Mouse (Mus musculus) retina, postnatal 1 day (tissue): ENCODE results near the gene Rbfox2.

ENCODE experiments used
- DNase-seq: peaks from one replicate; pipeline ENCODE4 v3.0.0-alpha.2; 2012

Rbfox2 gene

GRCm38 (mm10) chr15:77054611-77055175 is 252.1 kb downstream of the Rbfox2 start:
- no peak for DNase-seq

DNA sequence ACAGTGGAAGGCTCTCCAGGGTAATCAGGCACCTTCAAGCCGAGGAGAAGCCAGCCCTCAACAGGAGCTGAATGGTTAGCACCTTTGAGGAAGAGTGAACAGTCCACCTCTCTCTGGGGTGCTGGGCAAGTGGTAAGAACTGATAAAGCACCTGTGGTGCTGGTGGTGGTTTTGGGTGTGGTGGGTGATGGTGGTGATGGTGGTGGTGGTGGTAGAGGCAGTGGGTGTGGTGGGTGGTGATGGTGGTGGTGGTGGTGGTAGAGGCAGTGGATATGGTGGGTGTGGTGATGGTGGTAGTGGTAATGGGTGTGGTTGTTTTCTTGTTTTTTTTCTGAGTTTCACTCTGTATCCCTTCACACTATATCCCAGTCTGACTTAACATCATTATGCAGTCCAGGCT is 253.8 kb downstream of the Rbfox2 start:
- no peak for DNase-seq

- DNase-seq = no peak
Observed at GRCm38 (mm10) chr15:77052176-77052575, 254.6 kb downstream of the Rbfox2 start.

GRCm38 (mm10) chr15:77050570-77050969 is 256.2 kb downstream of the Rbfox2 start, which contains the start of gene Mb:
Gene Mb (minus strand): TSS chr15:77050670.
- DNase-seq = no peak

DNA sequence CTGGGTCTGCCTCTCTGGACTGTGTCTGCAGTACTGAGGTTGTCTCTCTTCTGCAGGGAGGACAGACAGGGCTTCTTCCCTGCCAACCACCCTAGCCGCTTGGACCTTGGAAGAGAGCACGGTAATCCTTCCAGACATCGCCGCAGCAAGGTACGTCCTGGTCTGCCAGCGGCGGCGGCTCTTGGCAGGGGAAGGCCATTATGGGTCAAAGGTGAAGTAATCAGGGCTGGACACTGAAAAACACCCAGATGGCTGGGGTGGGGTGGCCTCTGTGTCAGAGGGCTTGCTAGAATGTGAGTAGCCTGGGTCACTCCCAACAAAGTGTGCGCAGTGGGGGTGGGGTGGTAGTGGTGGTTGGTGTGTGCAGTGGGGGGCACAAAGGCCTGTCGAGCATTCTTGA is 261.2 kb downstream of the Rbfox2 start:
- DNase-seq = no peak

GRCm38 (mm10) chr15:77044597-77045320 is 262.0 kb downstream of the Rbfox2 start, which contains the start of gene Apol6:
Gene Apol6 (plus strand): TSS chr15:77044729.
- no peak for DNase-seq

- DNase-seq = no peak
Observed at GRCm38 (mm10) chr15:77040784-77041183, 266.0 kb downstream of the Rbfox2 start.

DNA sequence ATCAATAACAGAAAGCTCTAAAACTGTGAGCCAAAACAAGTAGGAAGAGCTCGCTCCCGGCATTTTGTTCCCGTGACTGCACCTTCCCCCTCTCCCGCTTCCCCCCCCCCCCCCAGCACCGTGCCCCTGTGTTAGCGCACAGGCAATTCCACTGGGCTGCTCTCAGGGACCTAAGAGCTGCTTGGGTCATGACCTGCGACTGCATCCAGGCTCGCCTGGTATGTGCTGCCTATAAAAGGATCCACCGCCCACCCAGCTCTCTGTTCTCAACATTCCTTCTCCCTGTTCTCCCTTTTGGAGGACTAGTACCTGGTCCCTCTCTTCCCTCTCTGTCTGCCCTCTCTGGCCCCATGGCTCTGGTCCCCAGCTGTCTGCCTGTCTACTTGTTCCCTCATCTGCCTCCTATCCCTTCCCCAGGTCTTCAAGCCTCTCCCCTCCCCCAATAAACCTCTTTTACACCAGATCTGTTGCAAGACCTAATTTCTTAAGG is 267.5 kb downstream of the Rbfox2 start:
- DNase-seq = no peak

GRCm38 (mm10) chr15:77037278-77038161 is 269.3 kb downstream of the Rbfox2 start:
- no peak for DNase-seq

DNA sequence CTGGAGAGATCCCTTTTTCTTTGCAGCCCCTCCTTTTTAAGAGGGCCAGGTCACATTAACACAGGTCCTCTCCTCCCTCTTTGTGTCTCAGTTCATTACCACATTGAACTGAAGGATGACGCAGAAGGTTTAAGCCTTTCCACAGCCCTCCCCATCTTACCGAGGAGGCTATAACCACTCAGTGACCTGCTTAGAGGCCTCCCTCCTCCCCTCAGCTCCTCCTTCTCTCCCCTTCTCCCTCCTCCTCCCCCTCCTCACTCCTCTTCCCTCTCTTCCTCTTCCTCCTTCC is 269.9 kb downstream of the Rbfox2 start:
- no peak for DNase-seq

DNA sequence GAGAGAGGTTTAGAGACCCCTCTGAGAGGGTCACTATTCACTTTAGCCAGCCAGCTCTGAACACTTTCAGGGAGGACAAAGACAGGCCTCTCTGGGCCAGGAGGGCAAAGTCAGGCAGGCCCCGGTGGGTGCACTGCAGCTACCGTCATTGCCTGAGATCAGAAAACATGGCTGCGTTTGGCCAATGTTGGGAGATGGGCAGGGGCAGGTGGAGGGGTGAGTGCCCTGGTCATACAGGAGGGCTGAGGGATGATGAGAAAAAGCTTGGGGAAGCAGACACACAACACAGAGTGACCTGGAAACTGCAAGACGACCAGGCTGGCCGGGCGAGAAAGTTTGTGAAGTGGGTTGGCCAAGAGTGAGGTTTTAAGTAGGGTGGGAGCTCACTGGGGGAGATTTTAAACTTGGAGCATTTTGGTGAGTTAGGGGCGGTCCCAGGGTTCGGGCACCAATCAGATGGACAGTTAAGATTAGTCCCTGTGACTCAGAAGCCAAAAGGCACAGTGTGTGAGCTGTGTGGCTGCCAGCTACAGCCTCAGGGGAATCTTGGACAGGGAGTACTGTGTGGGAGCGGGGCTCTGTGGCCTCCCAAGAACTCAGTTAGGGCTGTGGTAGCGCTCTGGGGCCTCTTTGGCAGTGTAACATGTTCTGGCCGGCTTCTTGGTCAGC is 270.4 kb downstream of the Rbfox2 start:
- DNase-seq = no peak

DNA sequence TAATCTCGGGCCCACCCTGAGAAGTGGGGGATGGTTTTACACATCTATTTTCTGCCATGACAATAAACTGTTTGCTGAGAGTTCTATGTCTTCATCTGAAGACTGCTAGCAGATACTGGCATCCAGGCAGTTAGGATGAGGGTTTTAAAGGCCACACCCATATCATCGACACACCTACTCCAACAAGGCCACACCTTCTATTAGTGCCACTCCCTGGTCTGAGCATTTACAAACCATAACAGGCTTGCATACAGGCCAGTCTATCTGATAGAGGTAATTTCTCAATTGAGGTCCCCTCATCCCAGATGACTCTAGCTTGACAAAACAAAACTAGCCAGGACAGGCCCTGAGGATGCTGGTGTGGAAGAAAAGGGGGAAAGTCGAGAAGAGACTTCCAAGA is 271.2 kb downstream of the Rbfox2 start:
- no peak for DNase-seq

- DNase-seq = no peak
Observed at GRCm38 (mm10) chr15:77034526-77034925, 272.3 kb downstream of the Rbfox2 start.

GRCm38 (mm10) chr15:77031271-77031670 is 275.5 kb downstream of the Rbfox2 start:
- DNase-seq = no peak

DNA sequence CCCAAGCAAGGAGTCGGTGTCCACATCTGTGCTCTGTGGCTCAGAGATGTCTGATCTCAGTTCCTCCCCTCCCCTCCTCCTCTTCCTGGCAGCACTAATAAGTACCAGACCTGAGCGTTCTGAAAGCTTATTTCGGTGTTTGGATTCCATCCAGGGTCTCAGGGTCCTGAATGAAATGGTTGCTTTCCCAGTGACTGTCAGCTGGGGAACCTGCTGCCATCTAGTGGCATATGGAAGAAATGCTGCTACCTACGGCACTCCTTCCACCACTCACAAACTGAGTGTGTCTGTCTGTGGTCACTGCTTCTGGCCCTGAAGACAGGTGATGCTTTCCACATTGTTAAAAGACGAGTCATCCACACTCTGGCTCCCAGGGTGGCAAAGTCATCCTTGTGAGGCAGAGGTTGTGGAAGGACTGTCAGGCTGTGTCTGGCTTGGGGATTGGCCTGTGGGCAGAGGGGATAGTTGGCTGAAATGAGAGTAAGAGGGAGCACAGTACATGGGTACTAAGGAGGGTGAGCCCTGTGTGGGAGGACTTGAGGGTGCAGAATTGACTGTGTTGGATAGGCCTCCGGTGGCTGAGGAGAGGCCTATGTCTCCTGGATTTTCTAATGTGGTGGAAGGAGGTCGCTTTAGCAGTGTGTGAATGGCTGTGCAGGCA is 277.3 kb downstream of the Rbfox2 start:
- peak; percentile 83 for DNase-seq
